Mouse (Mus musculus): ENCODE data around the gene Smcr8. TPM values are rescaled to one million over a fixed set of nuclear protein-coding genes. Genes with fewer than 3 reads are reported as not detected.
"Not testable (repeated sequence)": the region's sequence is repeated elsewhere in the genome, so short reads cannot be mapped to it uniquely, and the experiment has no call there.

The Smcr8 gene
- total RNA-seq, 2 experiments from 2014 or later: 16.8 to 27.4 TPM

DNA sequence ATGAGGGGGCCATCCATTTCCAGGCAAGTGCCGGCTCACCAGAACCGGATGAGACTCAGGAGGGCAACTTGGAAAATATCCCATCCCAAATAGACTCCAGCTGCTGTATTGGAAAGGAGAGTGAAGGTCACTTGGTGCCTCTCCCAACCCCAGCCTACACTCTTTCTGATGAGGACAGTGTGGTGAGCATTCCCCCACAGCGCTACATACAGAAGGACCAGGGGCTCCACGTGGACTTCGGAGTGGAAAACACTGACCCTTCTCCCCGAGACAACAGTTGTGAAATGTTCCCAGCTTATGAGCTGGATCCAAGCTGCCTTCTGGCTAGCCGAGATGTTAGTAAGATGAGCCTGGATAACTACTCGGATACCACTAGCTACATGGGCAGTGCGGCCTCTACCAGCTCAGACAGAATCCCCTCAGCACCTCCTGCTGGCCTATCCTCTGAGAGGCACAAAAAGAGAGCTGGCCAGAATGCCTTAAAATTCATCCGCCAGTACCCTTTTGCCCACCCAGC is 2.4 kb downstream of the Smcr8 start:
- ATAC-seq (ENCODE audit: poor library complexity, severe bottlenecking): no peak

GRCm38 (mm10) chr11:60784179-60784922 is 7.0 kb downstream of the Smcr8 start:
- peak; percentile 81 for ATAC-seq (ENCODE audit: poor library complexity, severe bottlenecking)

DNA sequence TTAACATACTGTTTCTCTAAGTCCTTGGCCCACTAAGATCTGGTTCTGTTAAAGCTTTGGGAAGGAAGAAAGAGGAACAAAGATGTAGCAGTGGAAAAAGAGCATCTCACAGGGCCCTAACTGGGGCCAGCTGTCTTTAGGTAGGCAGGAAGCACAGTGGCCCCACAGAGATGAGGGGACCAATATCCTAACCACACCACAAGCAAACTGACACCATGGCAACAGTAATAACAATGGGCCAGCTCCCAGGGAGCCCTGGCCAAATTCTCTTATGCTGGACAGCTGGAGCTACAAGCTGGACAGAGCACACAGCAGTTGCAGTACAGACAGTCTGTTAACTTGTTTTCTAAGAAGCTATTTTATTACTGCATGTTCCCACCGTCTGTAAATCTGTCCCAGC is 10.3 kb downstream of the Smcr8 start:
- ATAC-seq (ENCODE audit: poor library complexity, severe bottlenecking): no peak

DNA sequence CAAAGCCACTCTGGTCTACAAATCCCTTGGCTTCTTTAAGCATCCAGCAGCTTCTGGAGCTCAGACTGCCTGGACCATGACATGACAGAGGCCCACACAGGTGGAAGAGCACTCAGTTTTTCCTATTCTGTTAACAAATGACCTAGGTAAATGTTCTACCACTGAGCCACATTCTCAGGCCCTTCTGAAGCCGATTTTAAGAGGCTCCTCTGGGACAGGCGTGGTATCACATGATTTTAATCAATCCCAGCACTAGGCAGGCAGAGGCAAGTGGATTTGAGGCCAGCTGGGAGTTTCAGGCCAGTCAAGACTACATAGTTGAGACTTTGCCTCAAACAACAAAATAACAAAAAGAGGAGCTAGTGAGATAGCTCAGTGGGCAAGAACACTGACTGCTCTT is 13.1 kb downstream of the Smcr8 start:
- no peak for ATAC-seq (ENCODE audit: poor library complexity, severe bottlenecking)

DNA sequence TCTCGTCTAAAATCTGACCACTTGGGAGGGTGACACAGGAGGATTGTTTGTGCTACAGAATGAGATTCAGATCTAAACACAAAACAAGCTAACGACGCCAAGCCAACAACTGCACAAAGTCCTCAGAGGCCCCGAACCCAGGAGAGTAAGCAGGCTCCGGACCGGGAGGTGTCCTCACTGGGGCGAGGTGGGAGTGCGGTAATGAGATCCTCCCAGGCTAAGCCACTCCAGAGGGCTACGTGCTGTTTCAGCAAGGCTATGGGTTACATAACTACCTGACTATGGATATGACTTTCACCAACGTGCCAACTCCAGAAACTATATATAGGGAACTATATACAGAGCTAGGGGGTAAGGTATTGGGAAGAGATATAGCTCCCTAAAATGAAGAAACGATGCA is 19.0 kb downstream of the Smcr8 start:
- ATAC-seq (ENCODE audit: poor library complexity, severe bottlenecking): no peak

DNA sequence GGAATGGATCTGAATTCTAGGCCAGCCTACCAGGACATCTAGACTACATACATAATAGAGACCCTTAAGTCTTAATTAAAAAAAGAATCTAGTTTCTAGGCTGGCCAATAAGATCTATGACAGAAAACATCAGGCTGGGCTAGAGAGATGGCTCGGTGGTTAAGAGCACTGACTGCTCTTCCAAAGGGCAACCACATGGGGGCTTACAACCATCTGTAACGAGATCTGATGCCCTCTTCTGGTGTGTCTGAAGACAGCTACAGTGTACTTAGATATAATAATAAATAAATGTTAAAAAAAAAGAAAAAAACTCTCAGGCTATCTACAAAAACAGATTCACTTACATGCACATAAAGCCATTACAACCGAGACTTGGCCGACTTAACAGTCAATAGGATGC is 22.7 kb downstream of the Smcr8 start:
- ATAC-seq (ENCODE audit: poor library complexity, severe bottlenecking): no peak

DNA sequence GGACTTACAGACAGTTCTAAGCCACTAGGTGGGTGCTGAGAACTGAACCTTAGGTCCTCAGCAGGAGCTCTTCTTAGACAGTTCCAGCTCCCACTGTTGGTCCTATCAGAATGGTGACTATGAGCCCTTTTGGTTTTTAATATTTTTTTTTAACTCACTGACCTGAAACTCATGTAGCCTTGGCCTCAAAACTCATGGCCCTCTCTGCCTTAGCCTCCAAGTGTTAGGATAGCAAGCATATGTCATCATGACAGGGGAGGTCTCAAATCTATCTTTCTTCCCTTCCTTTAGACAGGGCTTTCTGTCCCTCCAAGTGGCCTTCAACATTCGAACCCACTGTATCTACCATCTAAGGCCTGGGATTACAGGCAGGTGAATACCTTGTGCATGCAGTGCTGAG is 23.6 kb downstream of the Smcr8 start:
- no peak for ATAC-seq (ENCODE audit: poor library complexity, severe bottlenecking)

DNA sequence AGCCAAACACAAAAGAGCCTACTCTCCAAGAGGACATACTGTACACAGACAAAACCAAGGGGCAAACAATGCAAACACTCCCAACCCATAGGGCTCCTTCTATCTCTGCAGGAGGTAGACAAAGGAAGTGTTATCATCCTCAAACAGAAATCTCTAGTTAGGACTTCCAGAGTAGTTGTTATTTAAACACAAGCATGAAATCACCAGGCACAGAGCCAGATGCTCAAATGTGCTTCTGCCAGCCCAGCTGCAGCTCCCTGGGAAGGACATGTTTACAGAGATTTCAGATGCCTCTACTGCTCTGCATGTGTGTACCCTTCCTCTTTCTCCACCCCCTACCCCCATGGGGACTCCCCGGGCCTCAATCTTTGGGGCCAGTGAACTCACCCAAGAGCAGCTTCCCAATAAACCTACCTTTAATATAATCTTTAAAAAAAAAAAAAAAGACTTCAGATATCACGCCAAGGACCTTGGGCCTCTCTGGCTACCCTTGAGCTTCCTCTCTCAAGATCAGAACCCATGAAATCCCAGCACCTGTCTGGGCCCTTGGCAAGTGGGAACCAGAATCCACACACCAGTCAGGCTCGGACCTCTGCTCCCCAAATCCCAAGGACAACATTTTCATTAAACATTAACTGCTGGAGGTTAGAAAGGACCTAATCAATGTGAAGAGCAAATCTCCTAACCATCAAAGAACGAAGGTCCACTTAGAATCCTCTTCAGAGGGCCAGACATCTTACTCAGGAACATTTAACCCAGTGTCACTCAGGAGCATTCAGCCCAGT is 31.2 kb downstream of the Smcr8 start:
- no peak for ATAC-seq (ENCODE audit: poor library complexity, severe bottlenecking)

GRCm38 (mm10) chr11:60809546-60809945 is 32.2 kb downstream of the Smcr8 start:
- ATAC-seq (ENCODE audit: poor library complexity, severe bottlenecking): no peak

DNA sequence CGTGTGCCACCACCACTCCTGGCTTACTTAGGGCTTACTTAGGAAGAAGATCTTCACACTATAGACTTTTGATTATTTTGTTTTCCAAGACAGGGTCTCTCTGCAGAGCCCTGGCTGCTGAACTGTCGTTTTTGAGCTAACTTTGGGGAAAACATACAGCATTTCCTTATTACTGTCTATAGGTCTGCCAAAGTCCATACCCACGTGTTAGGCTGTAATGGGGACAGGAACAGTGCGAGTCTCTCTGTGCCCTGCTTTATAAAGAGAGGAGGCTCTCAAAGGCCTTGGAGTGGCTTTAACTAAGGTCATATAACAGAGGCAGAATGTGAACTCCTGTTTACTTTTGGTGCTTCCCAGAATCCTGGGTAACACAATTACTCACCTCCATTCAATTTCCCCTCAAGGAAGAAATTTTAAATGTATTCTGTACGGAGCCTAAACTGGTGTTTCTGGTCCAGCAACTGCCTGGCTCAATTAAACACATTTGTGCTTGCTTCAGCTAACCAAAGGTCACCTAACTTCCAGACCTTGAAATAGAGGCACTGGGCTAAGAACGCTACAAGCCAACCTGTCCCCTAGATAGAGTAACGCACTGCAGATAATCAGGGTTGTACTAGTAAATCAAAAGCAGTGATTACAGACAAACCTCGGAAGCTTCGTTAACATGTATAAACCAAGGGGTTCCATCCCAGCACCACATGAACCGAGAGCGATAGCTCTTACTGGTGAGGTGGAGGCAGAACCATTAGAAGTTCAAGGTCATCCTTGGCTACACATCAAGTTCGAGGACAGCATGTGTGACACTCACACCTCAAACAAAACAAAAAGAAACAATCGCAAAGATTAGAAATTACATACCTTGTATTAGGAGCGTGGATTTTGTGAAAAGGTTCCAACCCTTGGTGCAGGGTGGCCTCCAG is 33.0 kb downstream of the Smcr8 start:
- ATAC-seq (ENCODE audit: poor library complexity, severe bottlenecking): no peak

GRCm38 (mm10) chr11:60811054-60811460 is 33.7 kb downstream of the Smcr8 start:
- ATAC-seq (ENCODE audit: poor library complexity, severe bottlenecking): peak; percentile 100

- ATAC-seq (ENCODE audit: poor library complexity, severe bottlenecking): not testable (repeated sequence)
These were observed 34.3 kb downstream of the Smcr8 start, which contains the start of gene Shmt1 for GRCm38 (mm10) chr11:60811618-60812017. Gene Shmt1 (minus strand): TSS chr11:60811718.

DNA sequence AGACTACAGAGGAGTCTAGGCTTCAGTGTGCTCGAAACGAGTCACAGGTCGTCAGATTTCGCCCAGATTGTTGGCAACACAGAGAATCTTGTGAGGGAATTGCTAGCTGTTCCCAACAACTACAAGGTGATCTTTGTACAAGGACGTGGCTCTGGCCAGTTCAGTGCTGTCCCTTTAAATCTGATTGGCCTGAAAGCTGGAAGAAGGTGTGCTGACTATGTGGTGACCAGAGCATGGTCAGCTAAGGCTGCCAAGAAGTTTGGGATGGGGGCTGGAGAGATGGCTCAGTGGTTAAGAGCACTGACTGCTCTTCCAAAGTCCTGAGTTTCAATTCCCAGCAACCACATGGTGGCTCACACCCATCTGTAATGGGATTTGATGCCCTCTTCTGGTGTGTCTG is 39.1 kb downstream of the Smcr8 start:
- ATAC-seq (ENCODE audit: poor library complexity, severe bottlenecking): no peak

GRCm38 (mm10) chr11:60823771-60824170 is 46.4 kb downstream of the Smcr8 start:
- no peak for ATAC-seq (ENCODE audit: poor library complexity, severe bottlenecking)

- no peak for ATAC-seq (ENCODE audit: poor library complexity, severe bottlenecking)
These were observed 47.9 kb downstream of the Smcr8 start for GRCm38 (mm10) chr11:60825191-60825590.

DNA sequence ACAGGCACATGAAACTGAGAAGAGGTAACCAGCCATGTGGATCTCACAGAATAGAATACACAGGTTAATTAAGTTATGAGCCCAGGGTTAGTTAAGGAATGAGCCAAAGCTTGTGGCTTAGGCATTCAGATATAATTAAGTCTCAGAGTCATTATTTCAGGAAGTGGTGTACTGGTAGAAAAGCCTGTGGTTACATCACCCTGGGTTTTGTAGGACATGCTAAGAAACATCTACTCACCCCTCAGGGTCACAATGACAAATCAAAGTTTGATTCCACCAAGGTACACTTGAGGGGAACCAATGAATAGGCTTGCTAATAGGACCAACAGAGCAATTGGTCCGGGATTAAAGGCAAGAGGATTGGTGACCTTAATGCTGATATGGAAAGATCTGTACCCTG is 49.4 kb downstream of the Smcr8 start:
- ATAC-seq (ENCODE audit: poor library complexity, severe bottlenecking): peak; percentile 36

DNA sequence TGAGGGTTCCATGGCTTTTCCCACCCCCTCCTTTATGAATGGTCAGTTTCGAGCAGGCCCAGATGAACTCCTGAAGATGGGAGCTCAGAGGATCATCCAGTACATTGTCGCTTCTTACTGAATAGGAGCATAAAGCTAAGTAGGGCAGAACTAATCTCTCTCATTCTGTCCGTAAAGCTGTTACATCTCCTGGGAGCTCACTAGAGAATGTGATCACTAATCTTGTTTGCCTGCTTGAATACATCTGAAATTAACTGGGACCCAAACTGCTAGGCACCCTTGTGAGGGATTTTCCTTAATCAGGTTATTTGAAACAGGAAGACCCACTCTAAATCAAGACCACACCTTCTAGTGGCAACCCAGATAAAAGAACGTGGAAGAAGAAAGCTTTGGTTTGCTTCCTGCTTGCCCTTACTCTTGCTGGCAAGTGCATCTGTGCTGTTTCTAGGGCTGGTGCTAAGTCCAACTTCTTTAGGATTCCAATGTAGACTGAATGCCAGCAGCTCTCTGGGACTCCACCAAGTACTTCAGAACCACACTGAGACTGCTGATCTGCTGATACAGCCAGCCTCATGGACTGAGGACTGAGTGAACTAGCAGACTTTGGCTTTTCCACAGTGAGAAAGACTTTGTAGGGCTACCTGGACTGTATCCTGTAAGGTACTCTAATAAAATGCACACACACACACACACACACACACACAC is 50.1 kb downstream of the Smcr8 start:
- ATAC-seq (ENCODE audit: poor library complexity, severe bottlenecking): no peak

DNA sequence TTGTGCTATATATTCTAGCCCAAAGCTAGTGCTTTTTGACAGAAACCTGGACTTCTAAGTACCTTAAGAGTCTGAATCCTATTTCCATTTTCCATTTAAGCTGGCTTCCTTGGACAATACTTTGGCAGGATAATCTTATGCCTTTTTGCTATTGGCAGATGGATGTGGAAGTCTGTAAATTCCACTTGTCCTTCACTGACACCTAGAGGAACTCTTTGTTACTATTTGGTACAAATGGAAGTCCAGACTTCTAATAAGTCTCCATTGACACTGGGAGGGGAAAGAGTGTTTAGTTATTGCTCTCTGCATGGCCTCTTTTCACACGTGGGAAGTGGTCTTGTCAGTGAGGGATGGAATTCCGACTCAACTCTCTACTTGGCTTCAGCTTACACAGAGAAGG is 51.6 kb downstream of the Smcr8 start:
- ATAC-seq (ENCODE audit: poor library complexity, severe bottlenecking): no peak

- ATAC-seq (ENCODE audit: poor library complexity, severe bottlenecking): peak; percentile 89
These were observed 53.2 kb downstream of the Smcr8 start, which contains the start of gene Dhrs7b for GRCm38 (mm10) chr11:60830433-60831052. Gene Dhrs7b (plus strand): TSS chr11:60830631.

DNA sequence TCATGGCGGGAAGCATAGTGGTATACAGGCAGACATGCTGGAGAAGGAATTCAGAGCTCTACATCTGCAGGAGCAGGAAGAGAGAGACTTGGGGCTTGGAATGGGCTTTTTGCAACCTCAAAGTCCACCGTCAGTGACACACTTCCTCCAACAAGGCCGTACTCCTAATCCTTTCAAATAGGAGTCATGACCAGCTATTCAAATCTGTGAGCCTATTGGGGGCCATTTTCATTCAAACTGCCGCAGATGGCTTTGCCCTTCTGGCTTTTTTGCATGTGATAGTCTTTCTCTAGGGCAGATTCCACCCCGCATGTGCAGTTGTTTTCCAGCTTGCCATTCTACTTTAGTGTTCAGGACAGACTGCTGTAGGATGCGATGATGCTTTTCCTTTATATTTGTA is 59.6 kb downstream of the Smcr8 start:
- ATAC-seq (ENCODE audit: poor library complexity, severe bottlenecking): no peak
